Mouse (Mus musculus) intestine, postnatal 0 days (tissue): ENCODE results near the gene Ptms. TPM values are rescaled to one million over a fixed set of nuclear protein-coding genes. Genes with fewer than 3 reads are reported as not detected.

ENCODE experiments used
- ATAC-seq: fragments of 200-750 bp; cut with Nextera tagmentation; 2 replicates; pipeline ENCODE4 v1.8.0; 2017; ENCODE audit warnings: mild to moderate bottlenecking, moderate TSS enrichment, moderate library complexity
- H3K27ac ChIP-seq: fragments of 300-500 bp; sonication (generic); 2 replicates; pipeline ENCODE4 v1.5.1; 2014; ENCODE audit warnings: mild to moderate bottlenecking, low read depth, low read length, moderate library complexity
- H3K27me3 ChIP-seq: fragments of 300-500 bp; sonication (generic); replicated peaks from 2 replicates; pipeline ENCODE4 v1.6.1; 2014; ENCODE audit warnings: low read length, mixed read lengths; ENCODE audit not compliant: control insufficient read depth, insufficient read depth
- H3K36me3 ChIP-seq: fragments of 300-500 bp; sonication (generic); 2 replicates; pipeline ENCODE4 v1.6.1; 2014; ENCODE audit warnings: mild to moderate bottlenecking, moderate library complexity; ENCODE audit not compliant: control insufficient read depth, insufficient read depth
- H3K4me1 ChIP-seq: fragments of 300-500 bp; sonication (generic); replicated peaks from 2 replicates; pipeline ENCODE4 v1.6.1; 2014; ENCODE audit warnings: antibody characterized with exemption, low read length, mixed read lengths; ENCODE audit not compliant: control insufficient read depth, insufficient read depth
- H3K4me2 ChIP-seq: fragments of 300-500 bp; sonication (generic); replicated peaks from 2 replicates; pipeline ENCODE4 v1.6.1; 2014; ENCODE audit warnings: low read depth, mild to moderate bottlenecking, moderate library complexity
- H3K4me3 ChIP-seq: fragments of 300-500 bp; sonication (generic); 2 replicates; pipeline ENCODE4 v1.5.1; 2014; ENCODE audit warnings: low read depth, low read length
- H3K9ac ChIP-seq: fragments of 300-500 bp; sonication (generic); 2 replicates; pipeline ENCODE4 v1.6.1; 2014; ENCODE audit warnings: mild to moderate bottlenecking, low read depth, low read length
- H3K9me3 ChIP-seq: fragments of 300-500 bp; sonication (generic); 2 replicates; pipeline ENCODE4 v1.6.1; 2016; ENCODE audit warnings: mixed run types; ENCODE audit not compliant: control insufficient read depth
- CTCF ChIP-seq: sonication (generic); IDR thresholded peaks from 2 replicates; pipeline ENCODE4 v1.5.1; 2016; ENCODE audit warnings: low read depth, mild to moderate bottlenecking, control low read depth, antibody characterized with exemption, moderate library complexity
- WGBS: fragments of 180-500 bp; shearing (Covaris S2); extraction: QIAGEN DNeasy Blood & Tissue Kit; methylation state at CpG from one replicate; pipeline ENCODE4 v1.1.7; 2014; 5-methylcytosine and 5-hydroxymethylcytosine counted together
- polyA plus RNA-seq: library from polyadenylated mRNA; unstranded; fragments of >200 nt; fragmentation: Nextera tagmentation; extraction: Ambion mirVana; gene quantifications from 2 replicates; pipeline ENCODE4 v1.2.1, GENCODE M21; 2015

Gene Ptms
- polyA plus RNA-seq, 1 experiment from 2014 or later = 169 TPM

DNA sequence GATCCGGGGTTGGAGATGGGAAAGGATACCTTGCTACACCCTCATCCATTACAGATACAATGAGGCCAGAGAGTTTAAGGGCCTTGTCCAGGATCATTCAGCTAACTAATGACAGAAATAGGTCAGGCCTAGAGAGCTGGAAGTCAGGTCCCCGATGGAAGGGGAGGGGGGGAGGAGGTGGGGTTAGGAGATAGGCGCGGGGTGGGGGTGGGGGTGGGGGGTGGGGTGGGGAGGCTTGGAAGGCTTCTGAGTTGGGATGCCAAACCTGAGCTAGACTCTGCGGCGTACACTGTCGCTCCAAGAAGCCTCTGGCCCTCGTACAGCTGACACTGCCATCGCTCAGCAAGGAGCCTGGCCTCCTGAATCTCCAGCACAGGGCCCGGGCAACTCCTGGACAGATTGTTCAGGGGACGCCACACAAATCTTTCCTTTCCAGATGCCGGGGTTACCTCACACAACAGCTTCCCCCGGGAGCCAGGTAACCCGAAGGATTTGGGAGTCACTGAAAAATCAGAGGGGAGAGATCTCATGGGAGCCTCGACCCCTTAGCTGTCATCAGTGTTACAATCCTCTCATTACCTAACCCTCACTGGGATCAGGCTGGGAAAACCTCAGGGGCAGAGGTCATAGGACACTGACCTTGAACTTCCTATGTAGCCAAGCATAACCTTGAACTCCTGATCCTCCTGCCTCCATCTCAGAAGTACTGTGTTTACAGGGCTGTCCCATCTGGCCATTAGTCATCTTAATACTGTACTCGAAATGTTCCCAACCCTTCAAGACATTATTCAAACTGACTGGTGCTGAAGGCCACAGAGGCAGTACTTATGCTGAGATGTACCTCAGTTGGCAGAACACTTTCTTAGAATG is 14.7 kb downstream of the Ptms start:
- H3K27ac ChIP-seq = peak overlapping the region; percentile 92; the same call in 1 of the 2 replicates
- no peak overlapping the region for H3K4me3 ChIP-seq
- WGBS = 53% methylated on average over 16 of the region's 16 CpGs
- H3K4me1 ChIP-seq = no peaks in the 10 kb centered on the region
- H3K9me3 ChIP-seq = no peaks in the 10 kb centered on the region
- no peak for ATAC-seq
- peaks cover 9% of the 10 kb centered on the region; the same call in 1 of the 2 replicates for H3K27me3 ChIP-seq
- no peaks in the 10 kb centered on the region for H3K36me3 ChIP-seq
- H3K9ac ChIP-seq = no peak overlapping the region
- H3K4me2 ChIP-seq = peak overlapping the region; percentile 86
- TF ChIP-seq CTCF = no peak

DNA sequence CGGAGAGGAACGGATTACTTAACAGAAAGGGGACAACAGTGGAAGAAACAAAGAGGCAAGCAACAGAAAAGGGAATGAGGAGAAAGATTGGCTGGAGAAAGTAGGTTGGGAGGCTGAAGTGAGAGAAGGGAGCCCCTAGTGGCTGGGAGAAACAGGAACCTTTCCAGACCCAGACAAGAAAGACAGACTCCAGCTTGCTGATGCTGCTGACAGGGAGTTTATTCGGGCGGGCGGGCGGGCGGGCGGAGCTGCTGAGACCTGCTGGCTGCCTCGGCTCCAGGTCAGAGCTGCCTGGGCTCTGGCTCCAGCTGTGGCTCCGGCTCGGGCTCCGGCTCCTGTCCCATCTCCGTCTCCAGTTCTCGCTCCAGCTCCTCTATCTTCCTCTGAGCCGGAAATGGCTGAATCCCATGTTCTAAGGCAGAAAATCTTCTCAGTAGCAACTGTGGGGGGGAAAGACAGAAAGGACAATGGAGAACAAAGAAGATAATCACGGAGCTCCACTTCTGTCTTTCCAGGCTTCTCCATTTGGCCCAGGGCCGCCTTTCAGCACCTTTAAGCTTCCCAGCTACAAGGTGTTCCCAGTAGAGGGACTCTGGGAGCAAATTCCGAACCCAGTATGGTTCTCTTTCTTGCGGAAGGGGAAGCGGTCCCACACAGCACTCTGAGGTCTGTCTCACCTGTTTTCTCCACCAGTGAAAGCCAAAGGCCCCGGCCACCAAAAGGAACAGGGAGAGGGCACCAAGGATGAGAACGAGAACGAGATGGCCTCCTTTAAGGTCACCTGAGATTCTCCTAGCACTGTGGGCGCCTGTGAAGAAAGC is 15.5 kb downstream of the Ptms start:
- TF ChIP-seq CTCF = peak; percentile 74
- peak overlapping the region; percentile 92 for H3K27ac ChIP-seq
- no peaks in the 10 kb centered on the region for H3K4me1 ChIP-seq
- peak overlapping the region; percentile 86 for H3K4me2 ChIP-seq
- peaks cover under 1% of the 10 kb centered on the region; the same call in 1 of the 2 replicates for H3K27me3 ChIP-seq
- H3K9me3 ChIP-seq = no peaks in the 10 kb centered on the region
- WGBS = 10% methylated on average over 24 of the region's 24 CpGs
- ATAC-seq = peak; percentile 78
- H3K36me3 ChIP-seq = no peaks in the 10 kb centered on the region
- peak overlapping the region; percentile 52 for H3K4me3 ChIP-seq
- H3K9ac ChIP-seq = peak overlapping the region; percentile 58

DNA sequence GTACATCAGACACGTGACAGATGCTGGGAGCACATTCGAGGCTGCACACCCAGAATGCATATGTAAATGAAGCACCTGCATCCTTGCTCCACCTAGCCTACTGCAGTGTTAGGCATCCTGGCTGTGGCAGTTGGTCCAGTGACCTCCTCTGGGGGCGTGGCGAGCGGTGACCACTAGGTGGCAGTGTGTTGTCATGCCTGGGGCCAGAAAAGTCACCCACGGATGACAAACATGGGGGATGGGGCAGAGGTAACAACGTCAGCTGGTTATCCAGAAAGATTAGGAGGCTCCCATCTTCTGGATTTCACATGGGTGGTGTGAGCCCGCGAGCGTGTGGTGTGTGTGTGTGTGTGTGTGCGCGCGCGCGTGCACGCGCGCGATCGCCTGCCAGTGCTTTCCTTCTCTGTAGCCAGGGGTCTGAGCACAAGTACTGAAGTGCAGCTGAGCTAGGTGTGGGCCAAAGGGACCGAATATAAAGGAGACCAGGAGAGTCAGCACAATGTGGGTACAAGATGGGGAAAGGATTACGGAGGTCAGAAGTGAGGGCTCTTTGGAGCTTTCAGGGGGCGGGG is 16.2 kb downstream of the Ptms start:
- no peaks in the 10 kb centered on the region for H3K27me3 ChIP-seq
- TF ChIP-seq CTCF = peak; percentile 99
- ATAC-seq = peak; percentile 76
- peak overlapping the region; percentile 86 for H3K4me2 ChIP-seq
- no peaks in the 10 kb centered on the region for H3K4me1 ChIP-seq
- H3K36me3 ChIP-seq = no peaks in the 10 kb centered on the region
- peak overlapping the region; percentile 58; the same call in 1 of the 2 replicates for H3K9ac ChIP-seq
- under 1% methylated on average over 23 of the region's 23 CpGs for WGBS
- peak overlapping the region; percentile 92 for H3K27ac ChIP-seq
- no peaks in the 10 kb centered on the region for H3K9me3 ChIP-seq
- H3K4me3 ChIP-seq = peak overlapping the region; percentile 52

DNA sequence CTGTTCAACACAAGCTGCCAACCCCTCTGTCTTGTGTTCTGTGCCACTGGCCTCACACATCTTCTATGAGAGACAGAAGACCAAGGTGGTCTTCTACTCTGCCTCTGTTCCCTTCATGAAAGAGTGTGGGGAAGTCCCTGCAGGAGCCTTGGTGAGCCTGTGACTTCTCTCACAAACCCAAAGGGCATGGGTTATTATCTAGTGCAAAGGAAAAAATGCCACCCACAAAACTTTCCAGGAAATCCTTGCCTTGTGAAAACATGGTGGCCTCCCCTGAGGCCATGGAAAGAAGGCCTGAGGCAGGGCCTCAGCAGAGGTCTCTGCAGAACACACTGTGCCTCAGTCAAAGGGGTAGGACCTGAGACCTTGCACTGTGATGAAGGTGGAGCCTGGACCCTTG is 18.1 kb downstream of the Ptms start:
- Histone ChIP-seq H3K4me1 (no peaks in the 10 kb centered on the region), H3K9me3 (no peaks in the 10 kb centered on the region), H3K4me3 (no peak overlapping the region), H3K36me3 (no peaks in the 10 kb centered on the region), H3K9ac (no peak overlapping the region), H3K27ac (no peak overlapping the region), H3K4me2 (no peak overlapping the region), H3K27me3 (no peaks in the 10 kb centered on the region)
- no peak for ATAC-seq
- TF ChIP-seq CTCF = no peak

DNA sequence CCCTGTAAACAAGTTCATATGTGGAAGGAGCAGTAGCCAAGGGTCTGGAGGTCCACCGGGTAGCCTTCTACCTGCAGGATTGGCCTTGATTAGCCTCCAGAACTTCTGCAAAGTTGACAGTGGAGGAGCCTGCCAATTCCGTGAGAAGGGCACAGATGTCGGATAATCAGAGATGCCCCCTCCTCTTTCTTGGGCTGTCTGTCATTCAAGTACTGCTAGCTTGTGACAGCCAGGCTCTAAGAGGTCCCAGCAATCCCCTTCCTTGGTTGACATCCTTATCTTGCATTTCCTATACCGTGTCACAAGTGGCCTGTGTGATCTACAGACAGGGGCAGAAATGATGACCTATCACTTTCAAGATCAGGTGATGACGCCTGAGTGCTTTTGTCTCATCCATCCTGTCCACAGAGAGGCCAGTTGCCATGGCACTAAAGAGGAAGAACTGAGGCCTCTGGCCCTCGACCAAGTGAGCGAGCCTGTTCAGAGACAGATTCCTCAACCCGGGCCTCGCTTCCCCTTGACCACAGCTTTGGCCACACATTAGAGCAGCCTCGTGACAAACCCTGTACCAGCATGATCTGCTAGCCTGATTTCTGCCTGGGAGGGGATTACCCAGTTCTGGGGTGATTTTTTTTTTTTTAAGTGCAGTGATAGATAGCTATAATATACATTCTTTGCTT is 19.0 kb downstream of the Ptms start:
- no peak for TF ChIP-seq CTCF
- Histone ChIP-seq H3K27ac (no peak overlapping the region), H3K36me3 (no peaks in the 10 kb centered on the region), H3K27me3 (no peaks in the 10 kb centered on the region), H3K9ac (no peak overlapping the region), H3K4me3 (no peak overlapping the region), H3K4me2 (no peak overlapping the region), H3K9me3 (no peaks in the 10 kb centered on the region), H3K4me1 (no peaks in the 10 kb centered on the region)
- no peak for ATAC-seq
- WGBS = 67% methylated on average over 10 of the region's 10 CpGs
